Mouse (Mus musculus) regulatory T cell (primary cell): ENCODE measurements at regions not wholly inside any gene's neighbourhood (a gene's known extent, or its start where the extent isn't known, plus 50 kb on each side); places are given as distances from the start of the nearest gene placed in this dataset.

Source experiments
- in situ Hi-C: fragments of 300-600 bp; cut with MboI, MseI; formaldehyde crosslinking; loops from one replicate; pipeline ENCODE4 v1.15.1; 2025; ENCODE audit warnings: high pct_unique_total_duplicates

DNA sequence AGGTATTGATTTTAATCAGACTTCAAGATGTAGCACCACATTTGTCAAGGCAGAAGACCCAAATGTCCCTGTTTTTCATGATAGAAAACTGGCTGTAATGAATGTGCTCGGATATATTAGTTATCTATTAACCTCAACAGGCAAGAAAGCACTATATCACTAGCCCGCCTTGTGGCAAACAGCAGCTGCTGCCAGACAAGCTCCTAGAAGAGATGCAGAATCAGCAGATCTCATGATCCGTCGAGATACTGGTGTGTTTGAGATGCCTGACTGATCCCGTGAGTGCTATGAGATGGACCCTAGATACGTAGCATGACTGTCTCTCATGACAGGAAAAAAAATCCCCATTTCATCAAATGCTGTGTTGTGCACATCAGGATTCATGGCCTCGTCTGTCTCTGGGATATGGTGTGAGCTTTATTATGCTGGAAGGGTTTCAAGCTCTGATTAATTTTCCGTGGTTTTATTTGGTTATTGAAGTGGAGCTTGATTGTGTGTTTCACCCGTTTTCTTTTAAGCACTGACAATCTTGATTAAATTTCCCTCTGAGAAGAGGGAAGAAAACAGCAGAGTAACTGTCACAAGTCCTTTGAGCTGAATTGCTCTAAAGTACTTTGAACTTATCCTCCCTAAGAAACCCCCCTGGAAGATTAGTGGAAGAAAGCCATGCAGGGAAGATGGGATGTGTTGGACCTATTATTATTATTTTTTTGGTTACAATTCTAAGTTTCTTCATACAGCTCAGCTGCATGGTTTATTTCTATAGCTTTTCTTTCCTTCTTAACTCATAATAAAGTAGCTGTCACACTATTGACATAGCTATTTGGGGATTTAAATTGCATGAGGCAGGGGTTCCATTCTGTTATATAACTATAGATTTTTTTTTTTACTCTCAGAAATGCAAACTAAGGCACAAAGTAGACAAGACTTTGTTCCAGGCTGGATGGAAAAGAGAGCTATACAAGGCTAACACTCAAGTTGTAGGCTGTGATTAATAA is 287.4 kb upstream of the Frg1 start:
- in situ Hi-C loops = no loop called here
